Mouse (Mus musculus): ENCODE results near the gene Foxa2. TPM values are rescaled to one million over a fixed set of nuclear protein-coding genes. Genes with fewer than 3 reads are reported as not detected.

Foxa2 gene
- 7.0 and 11.1 TPM in 2 replicates for total RNA-seq (2014; rRNA removed)
- polyA plus RNA-seq (2015; fragmentation: Nextera tagmentation; extraction: Ambion mirVana), result 2.7 and 3.3 TPM in 2 replicates

DNA sequence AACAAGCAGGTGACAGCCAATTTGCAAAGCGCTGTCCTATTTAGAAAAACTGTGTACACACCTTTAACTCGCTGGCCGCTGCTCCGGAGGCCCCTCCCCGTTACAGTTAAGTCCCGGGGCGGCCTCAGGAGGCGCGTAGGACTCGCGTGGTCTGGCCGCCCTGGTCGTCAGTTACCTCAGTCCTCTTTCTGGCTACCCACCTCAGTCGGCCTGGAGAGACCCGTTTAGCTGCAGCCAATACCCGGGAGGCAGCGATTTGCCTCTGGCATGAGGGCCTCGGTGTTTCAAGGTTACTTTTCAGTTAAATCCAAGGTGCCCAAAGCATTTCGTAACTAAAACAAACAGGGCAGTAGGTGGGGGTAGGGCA, at the start of gene Foxa2:
TSS of gene Foxa2 (minus strand) at position 171 of the 367 bp plus-strand sequence.
- DNase-seq (ENCODE audit: low spot score) (no peak), ATAC-seq (ENCODE audit: low FRiP score) (no peak)
- Histone ChIP-seq H3K36me3 (ENCODE audit: insufficient read depth, low read length) (no peaks in the 10 kb centered on the region), H3K9ac (replicated peaks; ENCODE audit: low read length, poor library complexity, severe bottlenecking) (no peak within 1 kb of the TSS), H3K27ac (ENCODE audit: low read depth, low read length) (no peak within 1 kb of the TSS), H3K4me3 (ENCODE audit: low read depth, low read length) (peak within 1 kb of the TSS; percentile 24), H3K9me3 (ENCODE audit: low read length) (no peaks in the 10 kb centered on the region), H3K4me2 (ENCODE audit: low read depth, low read length, poor library complexity, severe bottlenecking) (peak within 1 kb of the TSS; percentile 32; the same call in 1 of the 2 replicates), H3K4me1 (ENCODE audit: insufficient read depth, low read length) (no peaks in the 10 kb centered on the region), H3K27me3 (ENCODE audit: insufficient read depth, low read length) (peaks cover 90% of the 10 kb centered on the region)
- no peak for TF ChIP-seq CTCF (IDR thresholded peaks at IDR 0.05)
- WGBS, result under 1% methylated on average over 19 of the region's 19 CpGs

DNA sequence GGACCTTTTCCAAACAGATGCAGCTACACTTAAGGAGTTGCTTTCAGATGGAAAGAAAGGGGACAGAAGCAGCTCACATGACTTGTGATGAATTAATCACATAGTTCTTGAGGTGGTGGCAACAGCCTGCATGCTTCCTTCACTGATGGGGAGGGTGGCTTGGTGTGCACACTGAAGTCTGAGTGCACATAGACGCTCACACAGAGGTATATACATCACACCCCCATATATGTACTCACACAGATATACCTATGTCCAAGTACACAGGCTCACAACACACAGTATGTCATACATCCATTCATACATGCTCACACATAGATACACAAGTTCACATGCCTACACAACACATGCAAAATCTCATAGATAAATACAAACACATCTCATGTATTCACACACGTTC, 45.3 kb upstream of the Foxa2 start:
- ATAC-seq (ENCODE audit: low FRiP score), result no peak
- TF ChIP-seq CTCF (IDR thresholded peaks at IDR 0.05), result no peak
- WGBS, result 88% methylated on average over 2 of the region's 2 CpGs

DNA sequence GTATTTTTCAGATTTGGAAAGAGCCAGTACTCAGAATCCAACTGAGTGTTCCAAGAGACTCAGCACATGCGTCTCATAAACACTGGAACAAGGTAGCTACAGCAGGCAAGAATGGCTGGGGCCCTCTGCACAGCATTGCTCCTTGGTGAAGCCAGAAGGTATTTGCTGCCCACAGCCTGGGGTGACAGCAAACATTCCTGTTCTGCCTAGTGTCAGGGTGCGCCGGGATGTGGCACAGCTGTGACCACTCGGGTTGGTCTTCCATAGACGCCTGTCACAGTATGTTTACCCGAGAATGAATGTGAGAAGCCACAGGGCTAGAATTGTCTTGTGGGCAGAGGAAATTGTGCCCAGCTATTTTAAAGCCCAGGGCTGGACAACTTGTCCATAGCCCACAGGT, 44.9 kb upstream of the Foxa2 start:
- 77% methylated on average over 6 of the region's 6 CpGs for WGBS
- H3K9ac ChIP-seq (replicated peaks; ENCODE audit: low read length, poor library complexity, severe bottlenecking), result no peak overlapping the region

More for the DNA sequence above, 45.3 kb upstream of the Foxa2 start:
- H3K4me3 ChIP-seq (ENCODE audit: low read depth, low read length), result no peak overlapping the region
- H3K27ac ChIP-seq (ENCODE audit: low read depth, low read length), result no peak overlapping the region
- H3K9me3 ChIP-seq (ENCODE audit: low read length), result no peaks in the 10 kb centered on the region
- H3K4me1 ChIP-seq (ENCODE audit: insufficient read depth, low read length), result no peaks in the 10 kb centered on the region
- H3K27me3 ChIP-seq (ENCODE audit: insufficient read depth, low read length), result no peaks in the 10 kb centered on the region
- H3K36me3 ChIP-seq (ENCODE audit: insufficient read depth, low read length), result no peaks in the 10 kb centered on the region
- no peak overlapping the region for H3K4me2 ChIP-seq (ENCODE audit: low read depth, low read length, poor library complexity, severe bottlenecking)
- no peak overlapping the region for H3K9ac ChIP-seq (replicated peaks; ENCODE audit: low read length, poor library complexity, severe bottlenecking)
- no peak for DNase-seq (ENCODE audit: low spot score)

DNA sequence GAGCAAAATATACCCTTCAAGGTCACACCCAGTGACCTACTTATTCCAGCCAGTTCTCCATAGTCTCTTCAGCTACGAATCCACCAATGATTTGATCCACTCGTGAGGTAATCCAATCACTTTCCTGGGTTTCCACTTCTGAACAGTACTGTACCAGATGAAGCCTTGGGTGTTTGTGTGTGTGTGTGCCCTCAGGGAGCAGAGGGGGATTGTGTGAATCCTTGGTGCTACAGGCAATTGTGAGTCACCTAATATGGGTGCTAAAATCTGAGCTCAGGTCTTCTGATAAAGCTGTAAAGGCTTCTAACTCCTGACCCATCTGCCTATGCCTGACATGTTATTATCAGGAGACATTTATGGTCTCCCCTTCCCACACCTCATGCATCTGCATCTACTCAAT, 43.3 kb upstream of the Foxa2 start:
- DNase-seq (ENCODE audit: low spot score) (no peak), ATAC-seq (ENCODE audit: low FRiP score) (no peak)
- H3K27me3 ChIP-seq (ENCODE audit: insufficient read depth, low read length), result no peaks in the 10 kb centered on the region
- no peak overlapping the region for H3K4me2 ChIP-seq (ENCODE audit: low read depth, low read length, poor library complexity, severe bottlenecking)
- H3K9ac ChIP-seq (replicated peaks; ENCODE audit: low read length, poor library complexity, severe bottlenecking), result no peak overlapping the region
- no peaks in the 10 kb centered on the region for H3K4me1 ChIP-seq (ENCODE audit: insufficient read depth, low read length)
- 86% methylated on average over 2 of the region's 2 CpGs for WGBS
- H3K9me3 ChIP-seq (ENCODE audit: low read length), result no peaks in the 10 kb centered on the region
- H3K4me3 ChIP-seq (ENCODE audit: low read depth, low read length), result no peak overlapping the region
- TF ChIP-seq CTCF (IDR thresholded peaks at IDR 0.05), result no peak
- H3K27ac ChIP-seq (ENCODE audit: low read depth, low read length), result no peak overlapping the region
- H3K36me3 ChIP-seq (ENCODE audit: insufficient read depth, low read length), result no peaks in the 10 kb centered on the region

More for the DNA sequence above, 44.9 kb upstream of the Foxa2 start:
- H3K36me3 ChIP-seq (ENCODE audit: insufficient read depth, low read length), result no peaks in the 10 kb centered on the region
- ATAC-seq (ENCODE audit: low FRiP score) (no peak), DNase-seq (ENCODE audit: low spot score) (no peak)
- H3K4me1 ChIP-seq (ENCODE audit: insufficient read depth, low read length), result no peaks in the 10 kb centered on the region
- H3K4me2 ChIP-seq (ENCODE audit: low read depth, low read length, poor library complexity, severe bottlenecking), result no peak overlapping the region
- no peak overlapping the region for H3K27ac ChIP-seq (ENCODE audit: low read depth, low read length)
- no peak overlapping the region for H3K4me3 ChIP-seq (ENCODE audit: low read depth, low read length)
- no peaks in the 10 kb centered on the region for H3K27me3 ChIP-seq (ENCODE audit: insufficient read depth, low read length)
- no peaks in the 10 kb centered on the region for H3K9me3 ChIP-seq (ENCODE audit: low read length)
- no peak for TF ChIP-seq CTCF (IDR thresholded peaks at IDR 0.05)

DNA sequence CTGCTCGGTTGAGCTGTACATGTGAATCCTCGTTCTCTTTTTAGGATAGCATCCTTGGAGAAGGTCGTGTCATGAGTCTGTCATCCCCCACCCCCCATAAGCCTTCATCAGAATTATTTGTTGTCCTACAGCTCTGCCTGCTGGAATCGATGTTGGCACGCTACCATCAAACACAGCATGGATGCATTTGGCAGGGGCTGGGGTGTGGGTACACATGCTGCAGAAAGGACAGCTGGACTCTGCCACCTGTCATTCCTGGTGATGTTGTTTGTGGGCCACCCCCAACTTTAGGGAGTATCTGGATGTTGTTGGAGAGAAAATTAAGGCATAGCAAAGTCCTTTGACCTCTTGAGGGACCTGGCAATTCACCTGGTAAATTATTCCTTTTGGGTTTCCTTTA, 38.8 kb upstream of the Foxa2 start:
- Histone ChIP-seq H3K4me2 (ENCODE audit: low read depth, low read length, poor library complexity, severe bottlenecking) (no peak overlapping the region), H3K27me3 (ENCODE audit: insufficient read depth, low read length) (no peaks in the 10 kb centered on the region), H3K9ac (replicated peaks; ENCODE audit: low read length, poor library complexity, severe bottlenecking) (no peak overlapping the region), H3K27ac (ENCODE audit: low read depth, low read length) (no peak overlapping the region), H3K36me3 (ENCODE audit: insufficient read depth, low read length) (no peaks in the 10 kb centered on the region), H3K4me3 (ENCODE audit: low read depth, low read length) (no peak overlapping the region), H3K9me3 (ENCODE audit: low read length) (no peaks in the 10 kb centered on the region), H3K4me1 (ENCODE audit: insufficient read depth, low read length) (no peaks in the 10 kb centered on the region)
- ATAC-seq (ENCODE audit: low FRiP score), result 0 out of 2 replicates have a peak, but pooled peaks have one; percentile 36
- DNase-seq (ENCODE audit: low spot score), result peak; percentile 60
- 73% methylated on average over 5 of the region's 5 CpGs for WGBS
- no peak for TF ChIP-seq CTCF (IDR thresholded peaks at IDR 0.05)

DNA sequence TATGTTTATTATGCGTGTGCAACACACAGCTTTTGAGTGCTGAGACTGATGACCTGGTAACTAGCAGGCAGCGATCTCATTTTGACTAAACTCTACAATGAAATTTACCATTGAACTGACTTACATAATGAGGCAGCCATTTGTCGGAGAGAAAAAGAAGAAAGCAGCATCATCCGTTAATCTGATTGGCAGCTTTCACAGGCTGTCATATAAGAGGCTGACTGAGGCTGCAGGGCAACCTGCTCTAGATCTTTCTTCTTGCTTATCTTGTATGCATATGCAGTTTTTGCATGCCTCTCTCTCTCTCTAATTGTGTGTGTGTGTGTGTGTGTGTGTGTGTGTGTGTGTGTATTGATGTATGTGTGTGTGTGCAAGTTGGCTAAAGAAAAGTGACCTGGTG, 38.4 kb upstream of the Foxa2 start:
- no peak overlapping the region for H3K4me3 ChIP-seq (ENCODE audit: low read depth, low read length)
- H3K4me1 ChIP-seq (ENCODE audit: insufficient read depth, low read length), result no peaks in the 10 kb centered on the region
- no peak overlapping the region for H3K4me2 ChIP-seq (ENCODE audit: low read depth, low read length, poor library complexity, severe bottlenecking)
- H3K9me3 ChIP-seq (ENCODE audit: low read length), result no peaks in the 10 kb centered on the region
- WGBS, result 67% methylated on average over 4 of the region's 4 CpGs
- no peaks in the 10 kb centered on the region for H3K27me3 ChIP-seq (ENCODE audit: insufficient read depth, low read length)
- H3K9ac ChIP-seq (replicated peaks; ENCODE audit: low read length, poor library complexity, severe bottlenecking), result no peak overlapping the region
- DNase-seq (ENCODE audit: low spot score), result no peak
- ATAC-seq (ENCODE audit: low FRiP score), result no peak
- no peaks in the 10 kb centered on the region for H3K36me3 ChIP-seq (ENCODE audit: insufficient read depth, low read length)
- no peak for TF ChIP-seq CTCF (IDR thresholded peaks at IDR 0.05)
- H3K27ac ChIP-seq (ENCODE audit: low read depth, low read length), result no peak overlapping the region

Measured in midbrain, postnatal 0 days (tissue).